Mouse (Mus musculus) heart, adult 18-20 months (tissue): ENCODE results near the gene Robo1. TPM values are rescaled to one million over a fixed set of nuclear protein-coding genes. Genes with fewer than 3 reads are reported as not detected.

ENCODE experiments used
- DNase-seq, 2 experiments: peaks; one replicate each; pipeline ENCODE4 v3.0.0; 2021 to 2022; ENCODE audit warnings: mixed read lengths in 1 of 2
- total RNA-seq, 2 experiments: library from RNA; stranded (reverse); gene quantifications; 2 replicates each; pipeline ENCODE4 v1.2.3; 2021

Robo1 gene
- total RNA-seq, 2 experiments from 2014 or later: 0.79 to 1.6 TPM

DNA sequence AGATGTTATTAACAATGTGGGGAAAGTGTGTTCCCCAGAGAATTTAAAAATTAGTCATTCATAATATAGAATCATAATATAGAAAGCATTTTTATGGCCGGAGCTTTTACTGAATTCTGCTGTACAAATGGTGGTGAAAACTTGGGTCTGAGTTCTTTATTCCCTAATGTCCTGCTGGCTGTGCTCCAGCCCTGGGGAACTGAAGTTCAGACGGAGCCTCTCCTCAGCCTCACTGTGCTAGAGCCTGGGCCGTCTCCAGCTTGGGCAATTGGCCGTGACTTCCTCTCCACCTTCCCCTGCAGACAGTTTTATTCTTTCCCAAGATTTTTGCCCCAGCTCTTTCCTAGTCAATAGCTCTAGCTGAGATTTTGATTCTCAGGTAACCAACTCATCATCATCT is 429.0 kb downstream of the Robo1 start:
- peak; percentile 44 to 56 for DNase-seq

DNA sequence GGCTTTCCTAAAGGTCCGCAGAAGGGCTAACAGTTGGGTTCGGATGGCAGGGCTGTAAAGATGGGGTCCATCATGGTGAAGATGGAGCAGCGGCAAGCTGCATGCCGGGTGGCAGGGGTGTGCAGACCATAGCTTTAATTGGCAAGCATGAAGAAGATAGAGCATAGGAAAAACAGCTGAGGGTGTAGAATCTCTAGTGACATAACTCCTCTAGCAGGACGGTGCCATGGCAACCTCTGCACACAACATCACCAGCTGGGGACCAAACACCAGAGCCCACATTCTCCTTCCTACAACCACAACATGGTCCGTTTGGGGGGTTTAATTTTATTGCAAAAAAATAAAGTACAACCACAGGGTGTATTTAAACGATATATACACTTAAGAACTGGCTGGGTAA is 432.1 kb downstream of the Robo1 start:
- no peak for DNase-seq

DNA sequence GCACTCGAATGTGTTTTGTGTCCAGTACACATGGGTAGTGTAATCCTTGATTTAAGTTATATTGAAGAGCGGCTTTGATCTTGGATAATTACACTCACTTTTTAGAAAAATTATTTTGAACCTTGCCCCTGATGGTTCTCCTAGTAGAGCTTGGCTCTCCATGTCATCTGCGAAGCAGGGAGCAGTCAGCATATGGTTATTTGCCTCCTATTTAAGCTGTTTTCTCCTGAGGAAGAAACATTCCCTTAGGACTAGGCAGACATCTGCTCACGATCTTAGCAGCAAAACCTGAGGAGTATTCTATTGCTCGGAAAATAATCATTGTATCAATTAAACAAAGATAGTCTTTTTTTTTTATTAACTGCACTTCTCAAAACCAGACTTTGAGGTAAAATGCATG is 439.6 kb downstream of the Robo1 start:
- DNase-seq: no peak

DNA sequence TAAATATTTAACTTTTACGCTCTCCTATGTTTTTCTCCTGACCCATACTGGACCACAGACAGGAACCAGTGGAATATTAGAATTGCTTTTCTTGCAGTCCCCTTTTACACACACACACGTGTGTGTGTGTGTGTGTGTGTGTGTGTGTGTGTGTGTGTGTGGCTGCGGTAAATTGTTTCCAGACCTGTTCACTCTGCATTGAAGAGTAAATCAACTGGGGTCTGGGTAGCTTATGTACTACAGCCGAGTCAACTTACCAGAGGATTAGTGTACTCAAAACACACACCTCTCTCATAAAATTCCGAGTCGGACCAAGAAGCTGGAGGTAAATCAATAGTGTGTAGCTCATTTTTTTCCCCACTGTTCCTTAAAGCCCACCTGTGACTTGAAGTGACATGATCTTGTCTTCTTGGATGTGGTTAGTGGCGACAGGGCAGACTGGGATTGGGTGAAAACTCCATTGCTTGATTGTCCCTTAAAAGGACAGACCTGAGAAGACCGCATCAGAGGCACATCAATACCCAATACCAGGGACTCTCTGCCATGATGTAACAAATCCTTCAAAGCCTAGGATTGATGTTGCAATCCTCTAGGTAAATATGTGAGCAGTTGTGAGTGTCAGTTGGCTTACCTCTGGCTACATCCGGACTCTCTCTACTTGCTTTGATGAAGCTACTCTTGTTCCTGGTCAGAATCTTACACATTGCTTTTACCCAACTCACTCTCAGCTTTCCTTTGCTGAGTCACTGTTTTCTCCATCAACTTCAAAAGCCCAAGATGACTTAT is 457.2 kb downstream of the Robo1 start:
- DNase-seq: no peak

DNA sequence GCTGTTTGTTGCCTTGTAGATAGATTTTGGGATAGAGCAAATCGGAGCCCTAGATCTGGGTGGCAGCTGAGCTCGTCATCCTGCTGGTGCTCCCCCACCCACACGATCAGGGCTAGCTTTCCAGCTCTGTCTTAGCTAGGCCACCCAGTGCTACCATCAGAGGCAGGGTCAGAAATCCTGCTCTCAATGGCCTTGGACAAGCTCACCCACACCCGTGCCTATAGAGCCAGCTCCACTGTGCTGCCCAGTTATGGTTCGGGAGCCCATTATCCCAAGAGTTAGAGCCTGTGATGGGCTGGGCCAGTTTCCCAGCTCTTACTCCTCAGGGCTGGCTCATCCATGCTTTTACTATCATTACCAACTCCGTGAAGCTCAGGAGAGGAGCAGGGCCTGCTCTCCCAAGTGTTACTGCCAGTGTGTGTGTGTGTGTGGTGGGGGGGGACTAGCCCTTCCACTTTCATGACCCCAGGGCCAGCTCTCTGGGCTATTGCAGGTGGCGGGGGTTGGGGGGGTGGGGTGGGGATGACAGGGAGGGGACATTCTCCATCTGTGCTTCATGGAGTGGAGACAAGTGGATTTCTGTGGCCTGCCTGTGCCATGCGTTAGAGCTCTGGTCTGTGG is 461.2 kb downstream of the Robo1 start:
- no peak for DNase-seq

DNA sequence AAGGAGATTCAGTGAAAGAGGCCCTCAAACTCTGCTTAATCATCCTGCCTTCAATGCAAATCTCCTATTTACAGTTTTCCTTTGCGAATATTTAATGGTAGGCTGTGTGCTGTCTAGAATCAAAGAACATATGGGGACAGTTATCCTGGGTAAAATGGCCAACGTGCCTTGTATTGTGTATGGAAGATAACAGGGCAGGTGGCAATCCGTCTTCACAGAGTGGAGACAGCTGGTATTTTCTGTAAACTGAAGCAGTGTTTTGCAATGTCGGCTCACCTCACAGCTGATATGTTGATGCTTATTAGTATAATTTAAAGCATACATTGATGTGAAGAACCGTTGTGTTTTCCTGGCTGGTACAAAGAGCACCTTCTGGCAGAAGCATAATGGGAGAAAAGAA is 464.2 kb downstream of the Robo1 start:
- DNase-seq: no peak

DNA sequence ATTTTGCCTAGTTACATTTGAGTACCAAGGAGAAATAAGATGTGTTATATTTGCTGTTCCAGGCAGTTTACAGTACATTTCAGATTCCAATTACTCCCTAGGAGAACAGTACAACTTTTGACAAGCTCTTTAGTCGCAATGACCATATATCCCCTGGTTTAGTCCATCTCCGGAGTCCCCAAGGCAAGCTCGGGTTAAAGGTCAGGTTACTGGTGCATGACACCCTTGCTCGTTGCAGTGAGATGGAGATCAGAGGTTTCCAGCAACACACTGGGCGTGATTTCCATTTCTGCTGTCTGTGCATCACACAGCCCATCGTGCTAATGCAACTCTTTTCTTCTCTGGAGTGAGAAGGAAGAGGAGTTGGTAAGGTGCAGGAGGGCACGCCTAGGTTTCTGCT is 464.9 kb downstream of the Robo1 start:
- no peak for DNase-seq

DNA sequence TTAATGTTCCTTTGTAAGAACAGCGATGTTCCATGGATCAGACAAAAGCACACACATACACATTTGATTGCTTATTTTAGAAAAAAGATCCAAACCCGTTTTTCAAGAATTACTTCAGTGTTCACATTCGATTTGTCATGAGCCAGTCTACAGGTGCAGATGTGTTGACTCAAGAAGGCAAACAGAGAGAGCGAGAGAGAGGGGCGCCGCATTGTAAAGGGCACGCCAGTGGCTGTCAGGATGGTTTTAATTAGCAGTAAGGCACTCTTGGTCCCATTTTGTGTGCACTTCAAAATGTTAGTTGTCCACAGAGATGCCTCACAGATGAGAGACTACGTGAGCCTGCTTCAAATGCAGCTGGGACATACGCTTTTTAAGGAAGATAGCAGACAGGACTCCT is 470.4 kb downstream of the Robo1 start:
- no peak for DNase-seq

DNA sequence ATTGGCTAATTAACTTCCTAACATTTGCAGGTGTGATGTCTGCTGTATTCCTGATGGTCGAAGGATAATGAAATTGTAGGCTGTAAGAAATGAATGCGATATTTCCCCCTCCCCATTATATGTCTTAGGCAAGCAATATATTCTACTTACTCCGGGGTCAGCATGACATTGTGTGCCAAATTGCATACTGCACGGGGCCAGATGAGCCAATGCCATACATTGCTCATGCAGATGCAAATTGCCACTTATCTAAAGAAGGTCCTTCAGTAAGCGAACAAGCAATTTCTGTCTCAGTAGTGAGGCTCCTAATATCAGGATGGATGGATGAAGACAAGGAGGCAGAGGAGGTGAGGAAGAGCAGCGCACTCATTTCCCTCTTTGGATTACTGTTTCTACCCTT is 474.1 kb downstream of the Robo1 start:
- DNase-seq: no peak

DNA sequence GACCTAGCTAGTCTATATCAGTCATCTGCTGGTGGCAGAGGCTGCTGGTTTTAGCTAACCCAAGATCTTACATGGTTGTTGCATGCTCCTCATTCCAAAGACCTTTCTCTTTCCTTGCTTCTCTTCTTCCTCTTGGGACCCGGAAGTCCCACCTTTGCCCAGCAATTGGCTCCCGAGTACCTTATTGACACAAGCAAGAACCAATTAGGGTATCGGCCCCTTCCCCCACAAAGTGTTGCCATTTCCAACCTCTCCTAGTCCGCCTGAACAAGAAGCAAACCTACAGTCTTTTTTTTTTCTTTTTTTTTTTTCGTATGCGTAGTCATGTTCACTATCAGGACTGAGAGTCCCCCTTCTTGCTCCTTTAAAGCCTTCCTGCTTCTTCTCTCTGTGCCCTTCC is 478.0 kb downstream of the Robo1 start:
- no peak for DNase-seq

DNA sequence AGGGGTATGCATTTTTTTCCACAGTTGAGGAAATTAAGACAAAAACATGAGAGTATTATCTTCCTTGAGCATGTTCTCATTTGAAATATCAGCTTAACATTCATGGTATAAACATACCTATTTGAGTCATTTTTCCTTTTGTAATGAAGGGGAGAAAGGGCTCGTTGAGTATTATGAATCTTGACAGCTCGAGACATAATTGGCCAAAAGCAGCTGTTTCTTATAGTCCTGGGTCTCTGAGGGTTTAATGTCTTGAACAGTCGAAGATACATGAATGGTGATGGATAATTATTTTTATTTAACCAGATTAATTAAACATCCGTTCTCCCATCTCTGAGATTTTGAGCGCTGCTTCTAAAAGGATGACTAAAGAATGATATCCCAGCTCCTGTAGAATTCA is 478.5 kb downstream of the Robo1 start:
- no peak for DNase-seq

DNA sequence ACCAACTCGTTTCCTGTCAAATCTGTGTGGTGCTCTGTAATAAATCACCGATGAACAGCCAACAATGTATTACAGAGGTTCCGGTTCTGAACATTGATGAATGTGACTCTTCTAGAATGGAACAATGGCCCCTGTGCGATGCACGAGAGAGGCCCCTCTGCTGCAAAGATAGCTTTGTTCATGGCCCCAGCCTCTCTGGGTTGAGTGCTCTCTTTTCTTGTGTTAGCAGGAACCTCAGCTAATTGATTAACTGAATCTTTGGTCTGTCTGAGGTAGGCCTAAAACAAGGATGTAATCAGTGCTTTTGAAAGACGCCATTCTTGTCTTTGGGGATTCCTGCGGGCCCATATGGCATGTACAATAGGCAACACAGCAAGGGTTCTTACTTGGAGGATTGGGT is 479.9 kb downstream of the Robo1 start:
- DNase-seq: no peak

DNA sequence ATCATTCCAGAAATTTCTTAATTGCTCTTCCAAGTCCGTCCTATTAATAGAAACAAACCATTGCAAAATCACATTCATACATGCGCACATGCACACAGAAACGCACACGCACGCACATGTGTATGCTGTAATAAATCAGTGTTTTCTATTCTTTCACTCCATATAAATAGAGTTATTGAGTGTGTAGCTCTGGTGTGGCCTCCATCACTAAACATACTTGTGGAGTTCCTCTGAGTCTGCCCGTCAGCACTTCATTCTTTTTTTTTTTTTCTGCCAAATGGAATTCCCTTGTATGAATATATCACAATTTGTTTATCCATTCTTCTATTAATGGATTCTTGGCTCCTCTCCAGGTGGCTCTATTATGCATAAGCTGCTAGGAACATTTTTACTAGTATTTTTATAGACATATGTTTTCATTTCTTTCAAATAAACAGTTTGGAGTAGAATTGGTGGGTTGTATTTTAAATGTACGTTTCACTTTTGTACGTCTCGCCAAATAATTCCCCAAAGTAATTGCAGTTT is 483.1 kb downstream of the Robo1 start:
- no peak for DNase-seq

DNA sequence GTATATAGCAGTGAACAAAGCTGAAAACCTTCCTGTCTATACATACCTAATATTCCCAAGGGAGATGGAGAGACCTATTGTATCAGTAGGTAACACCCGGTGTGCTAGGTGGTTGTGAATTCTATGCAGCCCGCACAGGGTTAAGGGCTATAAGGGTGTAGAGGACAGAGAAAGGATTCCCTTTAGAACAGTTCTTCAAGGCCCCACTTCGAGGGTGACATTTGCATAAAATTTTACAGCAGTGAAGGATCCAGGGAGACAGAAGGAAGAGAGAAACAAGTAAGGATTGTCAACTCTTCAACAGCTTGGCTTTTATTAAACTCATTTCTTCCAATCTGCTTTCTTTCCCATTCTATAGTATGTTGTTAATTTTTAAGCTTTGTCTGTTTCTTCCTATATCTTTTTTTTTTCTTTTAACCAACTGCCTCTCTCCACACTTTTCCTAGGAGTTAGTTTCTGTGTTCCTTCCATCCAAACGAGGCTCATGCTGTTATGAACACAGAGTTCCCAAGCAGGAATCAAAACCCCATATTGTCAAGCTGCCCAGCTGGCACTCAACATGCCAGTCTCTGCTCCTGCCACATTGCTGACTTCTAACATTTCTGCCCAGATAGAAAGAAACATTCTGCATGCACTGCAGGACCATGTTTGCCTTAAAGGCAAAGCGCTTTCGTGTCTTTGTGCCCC is 486.7 kb downstream of the Robo1 start:
- DNase-seq: no peak

DNA sequence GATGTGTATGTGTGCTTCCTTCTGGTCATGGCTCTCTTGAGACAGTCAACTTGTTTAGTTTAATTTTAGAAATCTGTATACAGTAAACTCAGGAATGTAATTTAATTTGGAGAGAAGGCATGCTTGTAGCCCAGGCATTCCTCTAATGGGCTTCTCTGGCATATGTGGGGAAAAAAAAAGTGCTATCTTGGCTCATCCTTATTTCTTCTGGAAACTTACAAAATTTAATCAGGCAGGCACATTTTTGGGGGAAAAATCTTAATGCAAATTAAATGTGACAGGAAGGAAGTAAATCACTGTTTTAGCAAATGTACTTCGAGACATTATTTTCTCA is 487.2 kb downstream of the Robo1 start:
- DNase-seq: no peak

DNA sequence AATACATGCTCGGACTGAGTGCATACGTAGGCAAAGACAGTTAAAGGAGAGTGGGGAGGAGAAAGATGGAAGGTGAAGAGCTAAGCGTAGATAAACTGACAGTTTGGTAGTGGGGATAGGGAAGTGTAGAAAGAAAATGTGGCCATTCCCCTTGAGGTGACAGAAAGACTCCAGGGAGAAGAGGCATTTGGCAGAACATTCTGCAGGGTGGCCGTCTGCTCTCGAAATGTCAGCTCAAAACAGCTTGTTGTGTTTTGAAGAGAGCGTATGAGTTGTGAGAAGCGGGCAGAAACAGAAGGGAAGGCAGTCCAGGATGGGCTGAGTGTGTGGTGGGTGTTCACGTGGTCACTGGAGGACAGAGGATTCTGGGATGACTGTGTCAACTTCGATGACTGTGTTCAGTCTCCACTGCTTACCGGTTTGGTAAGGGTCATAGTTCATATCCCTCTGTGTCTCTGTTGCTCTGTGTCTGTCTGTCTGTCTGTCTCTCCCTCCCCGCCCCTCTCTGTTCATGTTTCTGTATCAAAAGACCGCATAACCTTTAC is 490.4 kb downstream of the Robo1 start:
- no peak for DNase-seq

DNA sequence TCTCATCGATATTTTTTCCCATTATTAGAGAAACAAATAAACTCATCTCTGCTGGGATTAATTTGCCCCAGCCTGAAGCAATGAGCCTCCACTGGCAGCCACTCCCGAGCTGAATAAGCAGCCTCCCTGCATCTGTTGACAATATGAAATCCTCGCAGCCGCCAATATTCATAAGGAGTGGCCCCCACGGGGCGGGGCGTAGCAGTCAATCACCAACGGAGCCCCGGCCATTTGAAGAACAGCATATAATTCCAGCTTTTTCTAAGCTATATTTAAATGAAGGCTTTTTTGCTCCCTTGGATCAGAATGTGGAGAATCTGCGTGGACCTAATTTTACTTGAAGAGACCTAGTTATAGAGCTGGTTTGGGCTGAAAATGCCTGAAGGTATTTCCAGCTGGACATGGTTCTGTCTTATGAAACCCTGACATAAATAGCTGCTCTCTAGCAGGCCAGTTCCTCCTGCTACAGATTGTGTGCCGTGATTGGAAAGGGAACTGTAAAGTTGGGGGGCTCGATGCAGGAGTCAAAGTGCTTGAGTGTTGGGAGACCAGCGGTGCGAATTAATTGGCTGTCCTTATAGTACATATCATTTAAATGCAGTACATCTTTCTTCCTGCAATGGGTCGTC is 492.1 kb downstream of the Robo1 start:
- DNase-seq: peak; percentile 27 to 34

DNA sequence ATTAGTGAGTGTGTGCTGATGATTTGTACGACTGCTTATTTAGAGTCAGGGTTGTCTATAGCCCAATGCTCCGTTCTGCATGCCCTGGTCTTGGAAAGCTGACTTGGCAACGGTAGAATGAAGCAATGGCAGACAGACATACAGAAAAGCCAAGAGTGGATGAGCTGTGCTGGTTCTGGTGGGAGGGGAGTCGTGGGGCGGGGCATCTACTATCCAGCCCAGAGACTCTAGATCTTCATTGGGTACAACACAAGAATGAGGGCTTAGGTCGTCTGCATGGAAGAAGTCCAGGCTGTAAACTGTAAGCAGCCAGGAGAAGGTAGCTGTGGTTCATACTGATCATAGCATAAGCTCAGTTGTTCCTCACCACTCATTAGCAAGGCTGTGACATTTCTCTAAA is 492.7 kb downstream of the Robo1 start:
- DNase-seq: no peak

DNA sequence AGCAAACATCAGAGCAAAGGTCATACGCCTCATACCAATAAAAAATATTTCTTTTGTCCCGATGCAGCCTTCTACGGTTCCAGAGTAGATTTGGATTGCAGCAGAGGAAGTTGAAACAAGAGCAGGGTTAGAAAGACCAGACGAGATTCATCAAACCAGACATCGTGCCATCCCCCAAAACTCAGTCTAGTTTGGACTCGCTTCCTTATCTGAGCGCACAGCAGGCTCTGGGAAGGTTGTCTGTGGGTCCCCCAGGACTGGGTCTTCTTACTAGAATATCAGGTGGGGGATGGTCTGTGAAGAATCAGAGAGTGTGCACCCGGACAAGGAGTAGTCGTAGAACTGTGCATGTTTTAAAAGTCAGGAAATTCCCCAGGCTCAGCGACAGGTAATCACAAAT is 500.2 kb downstream of the Robo1 start:
- peak; percentile 12 to 34 for DNase-seq

DNA sequence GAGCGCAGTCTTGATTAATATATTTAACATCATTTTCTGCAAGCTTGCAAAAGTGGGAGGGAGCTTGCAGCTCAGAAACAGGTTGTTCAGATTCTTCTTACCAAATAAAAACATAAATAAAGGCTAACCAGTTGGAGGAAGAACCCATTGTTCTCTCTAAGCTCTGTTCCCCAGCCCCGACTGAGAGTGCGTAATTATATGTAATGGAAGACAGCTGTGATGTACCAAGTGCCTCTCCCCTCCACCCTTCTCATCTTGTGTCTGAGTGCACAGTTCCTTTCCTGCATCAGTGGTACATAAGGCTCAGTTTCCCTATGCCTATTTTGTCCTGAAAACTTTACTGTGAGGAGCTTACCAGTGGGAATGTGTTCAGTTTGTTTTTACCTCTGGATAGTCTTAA is 502.8 kb downstream of the Robo1 start:
- DNase-seq: no peak

DNA sequence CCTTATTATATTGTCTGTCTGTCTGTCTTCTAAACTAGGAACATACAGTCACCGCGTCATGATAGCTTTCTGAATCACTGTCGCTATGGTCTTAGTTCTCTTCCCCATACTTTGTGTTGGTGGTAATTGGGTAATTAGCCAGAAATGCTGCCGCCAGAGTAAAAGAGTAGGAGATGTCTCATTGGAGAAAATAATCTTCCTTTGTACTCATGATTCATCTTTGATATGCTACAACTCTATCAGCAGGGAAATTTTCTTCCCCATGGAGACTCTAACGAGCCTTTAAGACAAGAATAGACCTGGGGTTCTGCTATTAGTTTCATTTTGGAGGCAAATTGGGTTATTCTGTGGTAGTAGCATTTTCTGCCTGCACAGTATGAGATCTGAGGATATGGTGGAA is 503.4 kb downstream of the Robo1 start:
- no peak for DNase-seq

DNA sequence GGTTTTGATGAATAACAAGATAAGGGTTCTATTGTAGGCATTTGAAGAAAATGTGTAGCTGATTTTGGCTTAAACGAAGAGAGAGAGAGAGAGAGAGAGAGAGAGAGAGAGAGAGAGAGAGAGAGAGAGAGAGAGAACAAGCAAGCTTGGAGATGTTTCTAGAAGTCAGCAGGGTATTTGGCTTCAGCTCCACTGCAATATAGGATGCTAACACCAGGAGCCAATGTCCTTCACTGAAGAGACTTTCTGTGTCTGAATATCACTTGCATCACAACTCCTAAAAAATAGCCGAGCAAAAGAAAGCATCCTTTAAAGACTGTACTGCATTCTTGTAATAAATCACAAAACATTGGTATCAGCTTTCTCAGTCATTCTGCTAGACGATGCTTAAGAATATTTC is 503.8 kb downstream of the Robo1 start:
- no peak for DNase-seq

DNA sequence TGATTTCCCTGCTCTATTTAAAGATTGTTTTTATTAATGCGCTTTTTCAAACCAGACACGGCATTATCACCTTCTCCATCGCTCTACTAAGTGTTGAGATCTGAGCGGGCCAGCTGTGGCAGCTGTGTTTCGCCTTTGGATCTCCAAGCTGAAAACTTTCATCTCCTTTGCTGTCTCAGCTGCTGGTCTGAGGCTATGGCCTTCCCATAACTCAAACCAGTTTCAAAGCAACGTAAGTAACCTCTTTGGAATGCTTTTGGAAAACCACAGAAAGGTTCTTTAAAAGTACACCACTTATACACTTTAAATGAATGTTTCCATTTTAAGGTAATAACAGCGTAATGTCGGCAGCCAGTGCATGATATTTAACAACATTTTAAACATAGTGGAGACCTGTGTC is 520.3 kb downstream of the Robo1 start:
- DNase-seq: no peak
